Mouse (Mus musculus) heart, postnatal 0 days (tissue): ENCODE results near the gene Glmp.
"Not testable (repeated sequence)": the region's sequence is repeated elsewhere in the genome, so short reads cannot be mapped to it uniquely, and the experiment has no call there.

Experiments used
- CTCF ChIP-seq: IDR thresholded peaks from 2 replicates; pipeline ENCODE4 v1.5.1; 2016; ENCODE audit warnings: antibody characterized with exemption, control low read depth, low read depth
- EP300 ChIP-seq: IDR thresholded peaks from 2 replicates; pipeline ENCODE4 v1.6.1; 2016; ENCODE audit warnings: antibody characterized with exemption, low read depth

GRCm38 (mm10) chr3:88368511-88368910 is 43.7 kb downstream of the Glmp start:
- TF ChIP-seq CTCF, EP300: not testable (repeated sequence)
